Mouse (Mus musculus) MEL-GATA-1-ER (cell line): Measurements from ENCODE around the gene Vegfb.

Experiments used
- DNase-seq: peaks from one replicate; pipeline ENCODE4 v3.0.0-alpha.2; 2012; ENCODE audit warnings: low read depth; ENCODE audit errors: extremely low read depth

Gene Vegfb

DNA sequence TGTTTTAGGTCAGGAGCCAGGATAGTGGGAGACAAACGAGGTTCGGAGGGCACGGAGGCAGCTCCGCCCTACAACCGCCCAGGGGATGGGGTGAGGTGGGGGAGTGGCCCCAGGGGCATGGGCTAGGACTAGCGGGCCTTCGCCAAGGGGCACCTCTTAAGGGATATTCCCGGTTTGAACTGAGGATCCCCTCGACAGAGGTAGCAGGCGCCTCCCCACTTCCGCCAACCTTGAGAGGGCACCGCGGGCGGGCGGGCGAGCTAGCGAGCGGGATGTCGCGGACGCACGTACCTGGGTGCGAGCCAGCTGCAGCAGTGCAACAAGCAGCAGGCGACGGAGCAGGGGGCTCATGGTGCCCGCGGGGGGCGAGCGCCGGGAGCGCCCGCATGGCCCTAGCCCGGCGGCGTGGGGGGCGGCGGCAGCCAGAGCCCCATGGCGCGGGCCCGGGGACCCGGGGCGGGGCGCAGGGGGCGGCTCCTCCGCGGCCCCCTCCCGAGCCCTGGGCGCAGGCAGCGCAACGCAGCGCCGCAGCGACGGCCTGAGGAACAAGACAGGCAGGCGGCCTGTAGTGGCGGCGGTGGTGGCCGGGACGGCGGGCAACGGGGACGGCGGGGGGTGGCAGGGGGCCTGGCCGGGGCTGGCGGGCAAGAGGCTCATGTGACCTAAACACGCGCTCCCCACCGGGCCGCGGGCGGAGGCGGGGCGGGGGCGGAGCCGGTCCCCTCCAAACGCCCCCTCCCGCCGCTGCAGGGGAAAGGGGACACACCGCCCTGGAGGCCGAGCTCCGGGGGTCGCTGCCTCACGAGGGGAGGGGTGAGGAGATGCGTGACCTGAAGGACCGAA is at the start of gene Vegfb:
TSS of gene Vegfb (minus strand) at position 591 of the 843 bp plus-strand sequence.
- DNase-seq, result no peak

DNA sequence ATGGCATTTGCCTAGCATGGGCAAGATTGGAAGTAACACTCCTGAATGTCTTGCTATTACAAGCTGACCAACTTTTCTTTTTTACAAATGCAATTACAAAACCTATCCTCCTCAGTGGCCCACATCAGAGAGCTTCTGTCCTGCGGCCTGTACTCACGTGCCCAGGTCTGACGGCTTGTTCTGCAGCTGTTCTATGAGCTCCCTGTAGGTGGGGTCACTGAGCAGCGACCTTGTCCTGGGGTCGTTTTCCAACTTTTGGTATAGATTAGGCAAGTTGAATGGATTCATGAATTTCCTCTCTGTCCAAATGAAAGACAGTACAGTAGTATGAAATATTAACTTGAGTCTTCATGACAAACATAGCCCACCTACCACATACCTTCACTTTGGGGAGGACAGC is 46.6 kb upstream of the Vegfb start:
- no peak for DNase-seq

GRCm38 (mm10) chr19:7029531-7029930 is 42.1 kb upstream of the Vegfb start:
- DNase-seq, result no peak

GRCm38 (mm10) chr19:7020224-7020641 is 32.8 kb upstream of the Vegfb start:
- DNase-seq, result peak; percentile 82

DNA sequence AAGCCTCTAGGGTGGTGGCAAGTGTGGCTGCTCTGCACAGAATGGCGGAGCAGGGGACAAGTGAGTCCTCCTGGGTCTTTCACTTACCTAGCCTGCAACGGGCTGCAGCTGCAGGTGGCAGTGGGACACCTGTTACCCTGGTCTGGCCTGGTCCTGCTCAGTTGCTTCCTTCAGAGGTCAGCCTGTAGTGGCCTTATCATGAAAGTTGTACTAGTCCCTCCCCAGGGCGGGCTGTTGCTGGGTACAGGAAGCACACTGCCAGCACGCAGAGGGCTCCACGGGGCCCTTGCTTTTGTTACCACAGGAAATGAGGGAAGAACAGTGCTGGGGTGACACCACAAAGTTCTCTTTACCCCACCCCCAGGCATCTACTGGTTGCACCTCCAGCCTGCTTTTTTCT is 31.7 kb upstream of the Vegfb start, which contains the start of gene Fermt3:
TSS of gene Fermt3 (minus strand) at position 279 of the 400 bp plus-strand sequence.
- peak; percentile 86 for DNase-seq

- no peak for DNase-seq
These were observed 31.1 kb upstream of the Vegfb start for GRCm38 (mm10) chr19:7018546-7018945.

DNA sequence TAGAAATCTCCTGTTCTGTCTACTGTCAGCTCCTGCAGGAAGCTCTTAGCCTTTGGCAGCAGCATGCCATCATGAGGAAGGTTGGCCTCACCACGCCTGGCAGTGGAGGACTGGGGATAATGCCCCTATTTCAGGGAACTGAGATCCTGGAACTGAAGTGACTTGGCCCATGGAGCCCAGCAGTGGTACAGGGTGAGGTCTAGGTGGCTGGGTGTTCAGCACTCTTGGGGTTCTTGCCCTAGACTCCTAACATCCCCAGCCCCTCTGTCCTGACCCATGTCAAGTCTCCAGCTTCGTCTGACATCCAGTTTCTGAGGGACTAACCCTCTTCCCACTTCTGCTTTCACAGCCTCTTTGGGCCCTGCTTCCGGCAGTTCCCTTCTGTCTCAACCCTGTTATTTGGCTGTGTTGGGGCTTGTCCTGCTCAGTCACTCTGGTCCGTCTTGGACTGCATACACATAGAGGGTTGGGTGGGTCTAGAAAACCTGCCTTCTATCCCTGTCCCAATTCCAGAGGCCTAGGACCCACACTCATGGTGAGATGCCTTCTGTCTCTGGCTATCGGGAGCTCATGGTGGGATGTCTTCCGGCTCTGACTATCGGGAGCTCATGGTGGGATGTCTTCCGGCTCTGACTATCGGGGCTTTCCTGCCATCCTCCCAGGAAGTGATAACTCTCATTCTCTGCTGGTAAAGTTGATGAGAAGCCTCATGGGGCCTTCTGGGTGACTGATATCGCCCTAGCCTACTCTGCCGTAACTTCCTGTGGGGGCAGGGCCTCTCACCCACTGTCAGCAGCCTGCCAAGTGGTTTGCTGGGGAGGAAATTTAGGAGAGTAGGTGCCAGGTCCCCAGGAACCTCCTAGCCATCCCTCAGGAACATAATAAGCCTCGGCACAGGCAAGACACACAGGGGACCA is 30.3 kb upstream of the Vegfb start:
- DNase-seq, result peak; percentile 97

- no peak for DNase-seq
These were observed 27.2 kb upstream of the Vegfb start for GRCm38 (mm10) chr19:7014481-7015135.

DNA sequence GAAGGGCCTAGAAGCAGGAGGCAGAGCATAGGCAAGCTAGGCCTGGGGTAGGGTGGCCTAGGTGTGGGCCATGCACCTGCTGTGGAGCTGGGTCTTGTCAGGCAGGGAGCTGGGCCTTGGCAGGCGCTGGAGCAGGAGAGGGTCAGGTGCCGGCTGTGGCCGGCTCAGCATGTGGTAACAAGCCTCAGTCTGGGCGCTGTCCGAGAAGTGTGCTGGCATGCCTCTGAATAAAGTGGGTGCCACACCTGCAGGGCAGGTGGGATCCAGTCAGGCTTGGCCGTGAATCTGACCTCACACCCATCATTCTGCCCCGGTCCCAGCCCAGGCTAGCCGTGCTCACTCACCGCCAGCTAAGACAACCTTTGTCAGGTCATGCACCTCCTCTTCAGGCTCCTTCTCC is 26.5 kb upstream of the Vegfb start:
- DNase-seq, result no peak

DNA sequence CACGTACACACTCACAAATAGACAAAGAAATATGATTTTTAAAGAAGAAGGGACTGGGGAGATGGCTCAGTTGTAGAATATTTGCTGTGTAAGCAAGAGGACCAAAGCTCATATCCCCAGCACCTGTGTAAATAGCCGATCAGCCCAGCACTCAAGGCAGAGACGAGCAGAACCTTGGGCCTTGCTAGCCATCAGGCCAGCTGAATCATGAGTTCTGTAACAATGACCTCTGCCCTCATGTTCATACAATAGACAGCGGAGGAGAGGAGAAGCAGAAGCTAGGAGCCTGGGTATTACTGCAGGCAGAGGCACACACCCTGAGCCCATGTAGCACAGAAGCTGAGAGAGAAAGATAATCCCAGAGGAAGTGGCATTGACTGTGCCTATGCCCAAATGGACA is 25.0 kb upstream of the Vegfb start:
- DNase-seq, result no peak

GRCm38 (mm10) chr19:7006892-7007593 is 19.6 kb upstream of the Vegfb start:
- no peak for DNase-seq

DNA sequence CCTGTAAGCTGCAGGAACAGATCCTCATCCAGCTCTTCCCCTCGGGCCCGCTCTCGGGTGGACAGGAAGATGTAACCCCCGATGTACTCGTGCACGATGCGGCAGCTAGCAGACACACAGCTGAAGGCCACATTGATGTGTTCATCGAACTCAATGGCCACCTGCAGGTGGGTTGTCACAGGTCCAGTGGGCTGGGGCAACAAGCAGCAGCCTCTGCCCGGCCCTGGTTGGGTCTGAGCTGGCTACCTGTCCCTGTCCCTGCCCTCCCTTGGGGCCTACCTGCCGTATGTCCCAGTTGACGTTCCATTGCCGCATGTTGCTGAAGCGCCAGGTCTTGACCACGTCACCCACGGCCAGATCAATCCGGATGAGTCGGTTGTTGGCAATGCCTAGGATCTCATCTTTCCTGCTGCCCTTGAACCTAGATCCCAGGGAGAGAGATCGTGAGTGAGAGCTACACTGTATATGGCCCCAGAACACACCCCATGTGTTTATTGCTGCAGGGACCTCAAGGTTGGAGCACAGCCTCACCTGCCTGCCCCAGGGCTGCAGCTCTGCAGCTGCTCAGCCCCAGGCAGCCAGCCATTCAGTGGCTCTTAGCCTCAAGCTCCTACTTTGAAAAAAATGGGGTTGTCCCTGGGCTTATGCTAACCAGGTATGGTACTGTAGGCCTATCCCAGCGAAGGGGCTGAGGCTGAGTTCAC is 12.1 kb upstream of the Vegfb start:
- no peak for DNase-seq

- no peak for DNase-seq
These were observed 10.4 kb upstream of the Vegfb start for GRCm38 (mm10) chr19:6997721-6998290.

DNA sequence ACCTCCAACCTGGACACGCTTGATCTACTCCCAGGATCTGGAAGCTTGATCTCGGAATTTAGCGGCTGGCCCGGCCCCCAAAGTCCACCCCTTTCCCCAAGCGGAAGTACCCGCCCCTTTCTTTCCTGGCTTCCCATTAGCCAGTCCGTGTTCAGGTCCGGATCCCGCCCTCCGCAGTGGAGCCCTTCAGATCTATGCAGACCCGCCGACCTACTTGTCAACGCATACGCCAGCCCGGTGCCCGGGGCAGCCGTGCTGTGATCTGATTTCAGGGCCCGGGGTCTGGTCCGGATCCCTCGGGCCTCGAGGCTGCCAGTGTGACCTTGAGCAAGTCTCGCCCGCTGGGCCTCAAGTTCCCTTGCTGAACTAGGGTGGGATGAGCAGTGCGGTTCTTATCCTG is 8.6 kb upstream of the Vegfb start, which contains the start of the genes Nudt22 and Trpt1:
TSS of gene Nudt22 (minus strand) at position 112 of the 400 bp plus-strand sequence.
TSS of gene Trpt1 (plus strand) at position 126 of the 400 bp plus-strand sequence.
- DNase-seq, result peak; percentile 79

DNA sequence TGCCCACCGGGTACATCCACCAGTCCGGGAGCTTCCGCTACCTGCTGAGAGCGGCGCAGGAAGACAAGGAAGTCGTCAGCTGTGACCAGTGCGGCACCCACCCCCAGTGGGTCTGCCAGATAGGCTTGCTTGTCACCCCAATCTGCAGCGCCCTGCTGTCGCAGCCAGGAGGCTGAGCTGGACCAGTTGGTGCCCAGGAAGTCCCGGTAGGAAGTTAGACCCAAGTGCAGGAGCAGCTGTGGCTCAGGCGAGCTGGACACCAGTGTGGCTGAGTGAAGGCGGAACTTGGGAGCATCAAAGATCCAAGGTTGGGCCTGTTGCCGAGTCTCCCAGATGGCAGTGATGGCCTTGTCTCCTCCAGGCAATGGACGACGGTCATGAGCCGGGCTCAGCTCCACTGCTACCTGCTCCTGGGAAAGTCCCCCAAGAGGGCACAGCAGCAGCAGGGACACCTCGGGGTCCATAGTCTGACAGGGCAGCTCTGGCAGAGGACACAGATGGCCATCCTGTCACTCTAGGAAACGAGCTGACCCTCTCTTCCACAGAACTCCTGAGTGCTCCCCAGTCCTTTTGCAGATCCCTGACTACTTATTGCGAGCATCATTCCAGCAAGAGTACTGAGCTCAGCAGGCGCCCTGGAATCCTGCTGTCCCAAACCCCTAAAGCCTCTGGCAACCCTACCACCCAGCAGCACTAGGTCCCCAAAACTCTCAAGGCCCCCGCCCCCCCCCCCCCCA is 8.0 kb upstream of the Vegfb start:
- peak; percentile 60 for DNase-seq

GRCm38 (mm10) chr19:6994489-6994888 is 7.0 kb upstream of the Vegfb start:
- no peak for DNase-seq

GRCm38 (mm10) chr19:6994002-6994401 is 6.6 kb upstream of the Vegfb start:
- DNase-seq, result no peak

DNA sequence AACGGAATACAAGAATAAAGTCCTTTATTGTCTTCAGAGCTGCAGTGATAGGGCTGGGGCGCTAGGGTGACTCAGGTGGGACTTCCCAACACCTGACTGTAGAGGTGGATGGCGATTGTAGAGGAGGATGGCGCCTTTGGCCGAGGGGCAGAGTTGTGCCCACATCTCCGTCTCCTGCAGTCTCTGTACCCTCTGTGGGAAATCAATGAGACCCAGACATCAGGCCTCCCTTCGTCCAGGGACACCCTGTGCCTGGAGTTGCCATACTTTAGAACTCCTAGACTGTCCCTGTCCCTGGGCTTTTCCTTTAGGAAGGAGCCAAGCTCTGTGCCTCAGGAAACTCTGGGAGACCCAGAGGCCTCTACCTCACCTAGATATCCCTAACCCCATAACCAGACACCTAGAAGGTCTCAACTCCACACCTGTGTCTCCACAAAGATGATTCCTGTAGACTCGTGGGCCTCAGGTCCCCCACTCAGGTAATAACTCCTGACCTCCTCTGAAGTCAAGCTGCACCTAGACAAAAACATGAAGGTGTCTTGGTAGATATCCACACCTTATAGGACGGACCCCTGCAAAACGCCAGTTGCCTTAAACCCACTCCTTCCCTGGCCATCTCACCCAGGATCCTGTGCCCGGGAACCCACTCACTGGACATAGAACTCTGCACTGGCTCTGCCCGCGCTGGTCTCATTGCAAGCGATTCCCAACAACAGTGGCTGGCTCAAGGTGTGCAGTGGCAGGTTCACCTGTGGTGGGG is 5.7 kb upstream of the Vegfb start:
- DNase-seq, result no peak
